Mouse (Mus musculus) midbrain, embryonic 15.5 days (tissue): ENCODE measurements around the gene Frmd6. TPM values are rescaled to one million over a fixed set of nuclear protein-coding genes. Genes with fewer than 3 reads are reported as not detected.

Experiments used
- ATAC-seq: fragments of 200-750 bp; cut with Nextera tagmentation; replicated peaks from 2 replicates; pipeline ENCODE4 v1.8.0; 2017; ENCODE audit warnings: moderate TSS enrichment
- H3K27ac ChIP-seq: fragments of 300-500 bp; sonication (generic); 2 replicates; pipeline ENCODE4 v1.5.1; 2015; ENCODE audit warnings: mild to moderate bottlenecking, inconsistent platforms
- H3K27me3 ChIP-seq: fragments of 300-500 bp; sonication (generic); replicated peaks from 2 replicates; pipeline ENCODE4 v1.6.1; 2015; ENCODE audit warnings: inconsistent platforms
- H3K36me3 ChIP-seq: fragments of 300-500 bp; sonication (generic); replicated peaks from 2 replicates; pipeline ENCODE4 v1.6.1; 2015; ENCODE audit warnings: inconsistent platforms
- H3K4me1 ChIP-seq: fragments of 300-500 bp; sonication (generic); 2 replicates; pipeline ENCODE4 v1.6.1; 2015; ENCODE audit warnings: inconsistent platforms
- H3K4me2 ChIP-seq: fragments of 300-500 bp; sonication (generic); 2 replicates; pipeline ENCODE4 v1.6.1; 2015; ENCODE audit warnings: inconsistent platforms, mild to moderate bottlenecking, moderate library complexity
- H3K4me3 ChIP-seq: fragments of 300-500 bp; sonication (generic); 2 replicates; pipeline ENCODE4 v1.5.1; 2015; ENCODE audit warnings: mild to moderate bottlenecking, inconsistent platforms
- H3K9ac ChIP-seq: fragments of 300-500 bp; sonication (generic); 2 replicates; pipeline ENCODE4 v1.6.1; 2015; ENCODE audit warnings: mild to moderate bottlenecking, inconsistent platforms
- H3K9me3 ChIP-seq: fragments of 300-500 bp; sonication (generic); 2 replicates; pipeline ENCODE4 v1.6.1; 2016; ENCODE audit warnings: inconsistent platforms
- WGBS: fragments of 180-500 bp; shearing (Covaris S2); methylation state at CpG from one replicate; pipeline ENCODE4 v1.1.7; 2015; ENCODE audit warnings: mixed read lengths; 5-methylcytosine and 5-hydroxymethylcytosine counted together
- polyA plus RNA-seq: library from polyadenylated mRNA; unstranded; fragments of >200 nt; fragmentation: Nextera tagmentation; extraction: Ambion mirVana; gene quantifications from 2 replicates; pipeline ENCODE4 v1.2.1, GENCODE M21; 2015

Frmd6 gene
- polyA plus RNA-seq, 1 experiment from 2014 or later, result 9.7 TPM

GRCm38 (mm10) chr12:70868988-70869291 lies 43.6 kb downstream of the Frmd6 start:
- H3K9me3 ChIP-seq, result no peaks in the 10 kb centered on the region
- no peak for ATAC-seq
- H3K27ac ChIP-seq, result no peak overlapping the region
- peaks cover 5% of the 10 kb centered on the region; the same call in 1 of the 2 replicates for H3K4me1 ChIP-seq
- H3K9ac ChIP-seq, result no peak overlapping the region
- WGBS, result 74% methylated on average over 9 of the region's 9 CpGs
- no peak overlapping the region for H3K4me3 ChIP-seq
- H3K4me2 ChIP-seq, result no peak overlapping the region
- no peaks in the 10 kb centered on the region for H3K27me3 ChIP-seq
- H3K36me3 ChIP-seq, result no peaks in the 10 kb centered on the region

GRCm38 (mm10) chr12:70873544-70873943 lies 48.2 kb downstream of the Frmd6 start:
- no peaks in the 10 kb centered on the region for H3K36me3 ChIP-seq
- no peaks in the 10 kb centered on the region for H3K27me3 ChIP-seq
- no peak for ATAC-seq
- no peak overlapping the region for H3K27ac ChIP-seq
- no peak overlapping the region for H3K4me3 ChIP-seq
- WGBS, result 84% methylated on average over 6 of the region's 6 CpGs
- no peak overlapping the region for H3K4me2 ChIP-seq
- no peak overlapping the region for H3K9ac ChIP-seq
- H3K9me3 ChIP-seq, result no peaks in the 10 kb centered on the region
- H3K4me1 ChIP-seq, result peaks cover under 1% of the 10 kb centered on the region; the same call in 1 of the 2 replicates

- ATAC-seq, result no peak
- no peaks in the 10 kb centered on the region for H3K27me3 ChIP-seq
- H3K9ac ChIP-seq, result no peak overlapping the region
- WGBS, result 89% methylated on average over 21 of the region's 21 CpGs
- H3K4me1 ChIP-seq, result no peaks in the 10 kb centered on the region
- no peak overlapping the region for H3K27ac ChIP-seq
- H3K9me3 ChIP-seq, result no peaks in the 10 kb centered on the region
- no peaks in the 10 kb centered on the region for H3K36me3 ChIP-seq
- no peak overlapping the region for H3K4me2 ChIP-seq
- H3K4me3 ChIP-seq, result no peak overlapping the region
Observed at GRCm38 (mm10) chr12:70876270-70876998, 51.1 kb downstream of the Frmd6 start.

- H3K4me1 ChIP-seq, result no peaks in the 10 kb centered on the region
- H3K9ac ChIP-seq, result no peak overlapping the region
- WGBS, result 91% methylated on average over 20 of the region's 20 CpGs
- no peak for ATAC-seq
- H3K27ac ChIP-seq, result no peak overlapping the region
- H3K27me3 ChIP-seq, result no peaks in the 10 kb centered on the region
- H3K4me2 ChIP-seq, result no peak overlapping the region
- no peak overlapping the region for H3K4me3 ChIP-seq
- no peaks in the 10 kb centered on the region for H3K9me3 ChIP-seq
- no peaks in the 10 kb centered on the region for H3K36me3 ChIP-seq
Observed at GRCm38 (mm10) chr12:70877926-70878710, 52.8 kb downstream of the Frmd6 start.

- 78% methylated on average over 9 of the region's 9 CpGs for WGBS
- no peak for ATAC-seq
- no peak overlapping the region for H3K4me2 ChIP-seq
Observed at GRCm38 (mm10) chr12:70880396-70880975, 55.2 kb downstream of the Frmd6 start.

GRCm38 (mm10) chr12:70881340-70881739 lies 56.0 kb downstream of the Frmd6 start:
- Histone ChIP-seq H3K9me3 (no peaks in the 10 kb centered on the region), H3K9ac (no peak overlapping the region), H3K4me1 (no peaks in the 10 kb centered on the region), H3K4me3 (no peak overlapping the region), H3K27me3 (no peaks in the 10 kb centered on the region), H3K4me2 (no peak overlapping the region), H3K27ac (no peak overlapping the region), H3K36me3 (no peaks in the 10 kb centered on the region)
- 72% methylated on average over 12 of the region's 12 CpGs for WGBS
- ATAC-seq, result no peak

More at GRCm38 (mm10) chr12:70880396-70880975, 55.2 kb downstream of the Frmd6 start:
- Histone ChIP-seq H3K36me3 (no peaks in the 10 kb centered on the region), H3K4me3 (no peak overlapping the region), H3K9ac (no peak overlapping the region), H3K27ac (no peak overlapping the region), H3K9me3 (no peaks in the 10 kb centered on the region), H3K27me3 (no peaks in the 10 kb centered on the region), H3K4me1 (no peaks in the 10 kb centered on the region)

GRCm38 (mm10) chr12:70881854-70882253 lies 56.5 kb downstream of the Frmd6 start:
- no peaks in the 10 kb centered on the region for H3K36me3 ChIP-seq
- no peak overlapping the region for H3K27ac ChIP-seq
- WGBS, result 91% methylated on average over 4 of the region's 4 CpGs
- H3K4me1 ChIP-seq, result no peaks in the 10 kb centered on the region
- ATAC-seq, result no peak
- H3K4me3 ChIP-seq, result no peak overlapping the region
- no peak overlapping the region for H3K4me2 ChIP-seq
- H3K9ac ChIP-seq, result no peak overlapping the region
- H3K9me3 ChIP-seq, result no peaks in the 10 kb centered on the region
- no peaks in the 10 kb centered on the region for H3K27me3 ChIP-seq

- no peaks in the 10 kb centered on the region for H3K9me3 ChIP-seq
- no peak for ATAC-seq
- H3K4me2 ChIP-seq, result no peak overlapping the region
- no peak overlapping the region for H3K4me3 ChIP-seq
- H3K9ac ChIP-seq, result no peak overlapping the region
- H3K27me3 ChIP-seq, result no peaks in the 10 kb centered on the region
- no peaks in the 10 kb centered on the region for H3K36me3 ChIP-seq
- 89% methylated on average over 14 of the region's 14 CpGs for WGBS
- H3K27ac ChIP-seq, result no peak overlapping the region
- no peaks in the 10 kb centered on the region for H3K4me1 ChIP-seq
Observed at GRCm38 (mm10) chr12:70883141-70883540, 57.8 kb downstream of the Frmd6 start.

- Histone ChIP-seq H3K9ac (no peak overlapping the region), H3K4me2 (no peak overlapping the region), H3K36me3 (no peaks in the 10 kb centered on the region), H3K27ac (no peak overlapping the region), H3K4me3 (no peak overlapping the region), H3K9me3 (no peaks in the 10 kb centered on the region), H3K27me3 (no peaks in the 10 kb centered on the region), H3K4me1 (no peaks in the 10 kb centered on the region)
- 90% methylated on average over 7 of the region's 7 CpGs for WGBS
- ATAC-seq, result no peak
Observed at GRCm38 (mm10) chr12:70884113-70884512, 58.8 kb downstream of the Frmd6 start.

- no peak overlapping the region for H3K27ac ChIP-seq
- no peaks in the 10 kb centered on the region for H3K4me1 ChIP-seq
- no peak overlapping the region for H3K4me3 ChIP-seq
- 91% methylated on average over 5 of the region's 6 CpGs for WGBS
- H3K36me3 ChIP-seq, result no peaks in the 10 kb centered on the region
- H3K27me3 ChIP-seq, result no peaks in the 10 kb centered on the region
- no peak for ATAC-seq
- H3K4me2 ChIP-seq, result no peak overlapping the region
- no peak overlapping the region for H3K9ac ChIP-seq
- H3K9me3 ChIP-seq, result no peaks in the 10 kb centered on the region
Observed at GRCm38 (mm10) chr12:70884973-70885372, 59.7 kb downstream of the Frmd6 start.

- Histone ChIP-seq H3K9me3 (no peaks in the 10 kb centered on the region), H3K9ac (no peak overlapping the region), H3K4me3 (no peak overlapping the region), H3K4me1 (no peaks in the 10 kb centered on the region), H3K4me2 (no peak overlapping the region), H3K27me3 (no peaks in the 10 kb centered on the region), H3K36me3 (no peaks in the 10 kb centered on the region), H3K27ac (no peak overlapping the region)
- ATAC-seq, result no peak
- WGBS, result 87% methylated on average over 10 of the region's 10 CpGs
Observed at GRCm38 (mm10) chr12:70885576-70885975, 60.3 kb downstream of the Frmd6 start.

GRCm38 (mm10) chr12:70890405-70890804 lies 65.1 kb downstream of the Frmd6 start:
- no peak for ATAC-seq
- H3K4me3 ChIP-seq, result no peak overlapping the region
- WGBS, result 50% methylated on average over 5 of the region's 5 CpGs
- no peaks in the 10 kb centered on the region for H3K27me3 ChIP-seq
- H3K4me2 ChIP-seq, result no peak overlapping the region
- H3K9me3 ChIP-seq, result no peaks in the 10 kb centered on the region
- H3K9ac ChIP-seq, result no peak overlapping the region
- H3K27ac ChIP-seq, result no peak overlapping the region
- H3K4me1 ChIP-seq, result no peaks in the 10 kb centered on the region
- H3K36me3 ChIP-seq, result no peaks in the 10 kb centered on the region; the same call in 1 of the 2 replicates
